Mouse (Mus musculus): ENCODE results near the gene Lingo2. TPM values are rescaled to one million over a fixed set of nuclear protein-coding genes. Genes with fewer than 3 reads are reported as not detected.

Gene Lingo2
- polyA plus RNA-seq, 1 experiment from 2014 or later = 0.13 TPM

- 85% methylated on average over 6 of the region's 6 CpGs for WGBS
- Histone ChIP-seq H3K36me3 (no peaks in the 10 kb centered on the region), H3K4me1 (no peaks in the 10 kb centered on the region), H3K9me3 (no peaks in the 10 kb centered on the region), H3K4me3 (no peak overlapping the region), H3K27ac (no peak overlapping the region), H3K27me3 (ENCODE audit: insufficient read depth, poor library complexity, severe bottlenecking) (no peaks in the 10 kb centered on the region)
- DNase-seq (ENCODE audit: low spot score) = no peak
Observed at GRCm38 (mm10) chr4:35986012-35986411, 965.5 kb downstream of the Lingo2 start.

- Histone ChIP-seq H3K4me1 (no peaks in the 10 kb centered on the region), H3K36me3 (no peaks in the 10 kb centered on the region), H3K27ac (no peak overlapping the region), H3K27me3 (ENCODE audit: insufficient read depth, poor library complexity, severe bottlenecking) (no peaks in the 10 kb centered on the region), H3K4me3 (no peak overlapping the region), H3K9me3 (no peaks in the 10 kb centered on the region)
- DNase-seq (ENCODE audit: low spot score) = no peak
- 81% methylated on average over 4 of the region's 4 CpGs for WGBS
Observed at GRCm38 (mm10) chr4:35963532-35963931, 988.0 kb downstream of the Lingo2 start.

- H3K4me3 ChIP-seq = no peak overlapping the region
- no peak overlapping the region for H3K27ac ChIP-seq
- DNase-seq (ENCODE audit: low spot score) = no peak
- no peaks in the 10 kb centered on the region for H3K4me1 ChIP-seq
- H3K27me3 ChIP-seq (ENCODE audit: insufficient read depth, poor library complexity, severe bottlenecking) = no peaks in the 10 kb centered on the region
- H3K36me3 ChIP-seq = no peaks in the 10 kb centered on the region
- no peaks in the 10 kb centered on the region for H3K9me3 ChIP-seq
Observed at GRCm38 (mm10) chr4:35951894-35952293, 999.7 kb downstream of the Lingo2 start.

- H3K27me3 ChIP-seq (ENCODE audit: insufficient read depth, poor library complexity, severe bottlenecking) = no peaks in the 10 kb centered on the region
- no peaks in the 10 kb centered on the region for H3K9me3 ChIP-seq
- no peak overlapping the region for H3K27ac ChIP-seq
- H3K36me3 ChIP-seq = no peaks in the 10 kb centered on the region
- no peak overlapping the region for H3K4me3 ChIP-seq
- 87% methylated on average over 3 of the region's 3 CpGs for WGBS
- no peak for DNase-seq (ENCODE audit: low spot score)
- H3K4me1 ChIP-seq = no peaks in the 10 kb centered on the region
Observed at GRCm38 (mm10) chr4:35951251-35951650, 1000.3 kb downstream of the Lingo2 start.

- WGBS = 79% methylated on average over 4 of the region's 4 CpGs
- H3K27ac ChIP-seq = no peak overlapping the region
- DNase-seq (ENCODE audit: low spot score) = no peak
- no peak overlapping the region for H3K4me3 ChIP-seq
- no peaks in the 10 kb centered on the region for H3K4me1 ChIP-seq
- no peaks in the 10 kb centered on the region for H3K27me3 ChIP-seq (ENCODE audit: insufficient read depth, poor library complexity, severe bottlenecking)
- H3K36me3 ChIP-seq = no peaks in the 10 kb centered on the region
- H3K9me3 ChIP-seq = no peaks in the 10 kb centered on the region
Observed at GRCm38 (mm10) chr4:35934056-35934661, 1017.4 kb downstream of the Lingo2 start.

GRCm38 (mm10) chr4:35927722-35928121, 1023.8 kb downstream of the Lingo2 start:
- H3K4me3 ChIP-seq = no peak overlapping the region
- no peaks in the 10 kb centered on the region for H3K36me3 ChIP-seq
- WGBS = 81% methylated on average over 2 of the region's 2 CpGs
- DNase-seq (ENCODE audit: low spot score) = no peak
- H3K4me1 ChIP-seq = no peaks in the 10 kb centered on the region
- no peaks in the 10 kb centered on the region for H3K27me3 ChIP-seq (ENCODE audit: insufficient read depth, poor library complexity, severe bottlenecking)
- no peak overlapping the region for H3K27ac ChIP-seq
- H3K9me3 ChIP-seq = no peaks in the 10 kb centered on the region

GRCm38 (mm10) chr4:35917453-35917852, 1034.1 kb downstream of the Lingo2 start:
- no peaks in the 10 kb centered on the region for H3K36me3 ChIP-seq
- DNase-seq (ENCODE audit: low spot score) = no peak
- no peaks in the 10 kb centered on the region for H3K27me3 ChIP-seq (ENCODE audit: insufficient read depth, poor library complexity, severe bottlenecking)
- H3K9me3 ChIP-seq = no peaks in the 10 kb centered on the region
- no peaks in the 10 kb centered on the region for H3K4me1 ChIP-seq
- WGBS = 79% methylated on average over 3 of the region's 3 CpGs
- no peak overlapping the region for H3K27ac ChIP-seq
- no peak overlapping the region for H3K4me3 ChIP-seq

GRCm38 (mm10) chr4:35897769-35898564, 1053.6 kb downstream of the Lingo2 start:
- Histone ChIP-seq H3K4me1 (no peaks in the 10 kb centered on the region), H3K27ac (no peak overlapping the region), H3K9me3 (no peaks in the 10 kb centered on the region), H3K36me3 (no peaks in the 10 kb centered on the region), H3K27me3 (ENCODE audit: insufficient read depth, poor library complexity, severe bottlenecking) (no peaks in the 10 kb centered on the region), H3K4me3 (no peak overlapping the region)
- WGBS = 83% methylated on average over 1 of the region's 1 CpGs
- no peak for DNase-seq (ENCODE audit: low spot score)

GRCm38 (mm10) chr4:35885591-35886542, 1065.7 kb downstream of the Lingo2 start:
- no peaks in the 10 kb centered on the region for H3K4me1 ChIP-seq
- no peak for DNase-seq (ENCODE audit: low spot score)
- no peaks in the 10 kb centered on the region for H3K36me3 ChIP-seq
- H3K9me3 ChIP-seq = no peaks in the 10 kb centered on the region
- WGBS = 72% methylated on average over 5 of the region's 5 CpGs
- H3K27me3 ChIP-seq (ENCODE audit: insufficient read depth, poor library complexity, severe bottlenecking) = no peaks in the 10 kb centered on the region
- no peak overlapping the region for H3K4me3 ChIP-seq
- no peak overlapping the region for H3K27ac ChIP-seq

- H3K36me3 ChIP-seq = no peaks in the 10 kb centered on the region
- H3K4me3 ChIP-seq = no peak overlapping the region
- no peaks in the 10 kb centered on the region for H3K9me3 ChIP-seq
- H3K27me3 ChIP-seq (ENCODE audit: insufficient read depth, poor library complexity, severe bottlenecking) = no peaks in the 10 kb centered on the region
- WGBS = 49% methylated on average over 3 of the region's 3 CpGs
- no peak for DNase-seq (ENCODE audit: low spot score)
- H3K4me1 ChIP-seq = no peaks in the 10 kb centered on the region
- no peak overlapping the region for H3K27ac ChIP-seq
Observed at GRCm38 (mm10) chr4:35884946-35885460, 1066.5 kb downstream of the Lingo2 start.

GRCm38 (mm10) chr4:35846518-35846917, 1105.0 kb downstream of the Lingo2 start:
- Histone ChIP-seq H3K4me1 (no peaks in the 10 kb centered on the region), H3K27ac (no peak overlapping the region), H3K36me3 (no peaks in the 10 kb centered on the region), H3K27me3 (ENCODE audit: insufficient read depth, poor library complexity, severe bottlenecking) (no peaks in the 10 kb centered on the region), H3K4me3 (no peak overlapping the region), H3K9me3 (no peaks in the 10 kb centered on the region)
- no peak for DNase-seq (ENCODE audit: low spot score)
- 70% methylated on average over 1 of the region's 1 CpGs for WGBS

GRCm38 (mm10) chr4:35845140-35845539, 1106.4 kb downstream of the Lingo2 start:
- H3K27me3 ChIP-seq (ENCODE audit: insufficient read depth, poor library complexity, severe bottlenecking) = no peaks in the 10 kb centered on the region
- 80% methylated on average over 7 of the region's 7 CpGs for WGBS
- H3K9me3 ChIP-seq = no peaks in the 10 kb centered on the region
- H3K27ac ChIP-seq = no peak overlapping the region
- no peaks in the 10 kb centered on the region for H3K4me1 ChIP-seq
- H3K36me3 ChIP-seq = no peaks in the 10 kb centered on the region
- no peak for DNase-seq (ENCODE audit: low spot score)
- H3K4me3 ChIP-seq = no peak overlapping the region

- H3K36me3 ChIP-seq = no peaks in the 10 kb centered on the region
- DNase-seq (ENCODE audit: low spot score) = no peak
Observed at GRCm38 (mm10) chr4:35844518-35844917, 1107.0 kb downstream of the Lingo2 start.

More at GRCm38 (mm10) chr4:35844518-35844917, 1107.0 kb downstream of the Lingo2 start:
- no peaks in the 10 kb centered on the region for H3K9me3 ChIP-seq
- H3K4me1 ChIP-seq = no peaks in the 10 kb centered on the region
- H3K27ac ChIP-seq = no peak overlapping the region
- 82% methylated on average over 6 of the region's 6 CpGs for WGBS
- no peak overlapping the region for H3K4me3 ChIP-seq
- no peaks in the 10 kb centered on the region for H3K27me3 ChIP-seq (ENCODE audit: insufficient read depth, poor library complexity, severe bottlenecking)

Measured in heart, embryonic 10.5 days (tissue).